Mouse (Mus musculus) macrophage (primary cell): Measurements from ENCODE around the gene Ifi203. TPM values are rescaled to one million over a fixed set of nuclear protein-coding genes. Genes with fewer than 3 reads are reported as not detected.

ENCODE experiments used
- polyA plus RNA-seq: library from polyadenylated mRNA; stranded (reverse); fragments of 250-400 nt; gene quantifications from 3 replicates; pipeline ENCODE4 v1.2.4, GENCODE M21; 2018; ENCODE audit warnings: inconsistent platforms

The Ifi203 gene
- polyA plus RNA-seq, 1 experiment from 2014 or later, result 140 TPM

Other genes with a start within 250 kb of the Ifi203 start
- 254 to 634 TPM (median 365 TPM) in 3 replicates for gene Ifi207, start 200.9 kb downstream of the Ifi203 start, polyA plus RNA-seq
- 326 to 690 TPM (median 497 TPM) in 3 replicates for gene Ifi204, start 175.7 kb downstream of the Ifi203 start, polyA plus RNA-seq
- gene Ifi211, start 29.6 kb downstream of the Ifi203 start, polyA plus RNA-seq, result 272 to 390 TPM (median 361 TPM) in 3 replicates
- 117 to 429 TPM (median 360 TPM) in 3 replicates for gene Mndal, start 181 bp downstream of the Ifi203 start, polyA plus RNA-seq
- gene Ifi202b, start 40.1 kb upstream of the Ifi203 start, polyA plus RNA-seq, result not detected in 3 replicates
- 33.0 to 58.3 TPM (median 40.1 TPM) in 3 replicates for gene Ifi205, start 89.1 kb upstream of the Ifi203 start, polyA plus RNA-seq
- 0.04 to 0.13 TPM (median 0.12 TPM) in 3 replicates for gene Olfr433, start 98.0 kb upstream of the Ifi203 start, polyA plus RNA-seq
- gene Olfr432, start 106.5 kb upstream of the Ifi203 start, polyA plus RNA-seq, result not detected in 3 replicates
- not detected in 3 replicates for gene Olfr430, start 123.9 kb upstream of the Ifi203 start, polyA plus RNA-seq
- gene Olfr429, start 141.7 kb upstream of the Ifi203 start, polyA plus RNA-seq, result not detected in 3 replicates
- not detected in 3 replicates for gene Olfr427, start 154.2 kb upstream of the Ifi203 start, polyA plus RNA-seq
- gene Olfr231, start 178.5 kb upstream of the Ifi203 start, polyA plus RNA-seq, result not detected in 3 replicates
- gene Olfr424, start 188.8 kb upstream of the Ifi203 start, polyA plus RNA-seq, result not detected in 3 replicates
- gene Olfr420, start 213.0 kb upstream of the Ifi203 start, polyA plus RNA-seq, result not detected in 3 replicates
- 0.16 to 0.19 TPM in 2 of 3 replicates, not detected in the other for gene Spta1, start 230.1 kb upstream of the Ifi203 start, polyA plus RNA-seq